Mouse (Mus musculus) kidney, adult 2 months (tissue): Measurements from ENCODE around the gene Tnnc1. TPM values are rescaled to one million over a fixed set of nuclear protein-coding genes. Genes with fewer than 3 reads are reported as not detected.

Source experiments
- DNase-seq: peaks from one replicate; pipeline ENCODE4 v3.0.0; 2021
- H3K27ac ChIP-seq: fragments of 200-500 bp; 2 replicates; pipeline ENCODE4 v1.5.1; 2012; ENCODE audit warnings: low read depth, low read length, control low read depth, inconsistent platforms; ENCODE audit not compliant: insufficient read depth
- H3K27me3 ChIP-seq: fragments of 200-500 bp; replicated peaks from 2 replicates; pipeline ENCODE4 v1.6.1; 2012; ENCODE audit warnings: mild to moderate bottlenecking, moderate library complexity, low read length, inconsistent platforms; ENCODE audit not compliant: control insufficient read depth, insufficient read depth
- H3K36me3 ChIP-seq: fragments of 200-500 bp; 2 replicates; pipeline ENCODE4 v1.6.1; 2012; ENCODE audit warnings: mild to moderate bottlenecking, moderate library complexity, low read length, inconsistent platforms; ENCODE audit not compliant: control insufficient read depth, insufficient read depth
- H3K4me1 ChIP-seq: fragments of 200-500 bp; 2 replicates; pipeline ENCODE4 v1.6.1; 2011; ENCODE audit warnings: low read length; ENCODE audit not compliant: control insufficient read depth, insufficient read depth
- H3K4me3 ChIP-seq: fragments of 200-500 bp; 2 replicates; pipeline ENCODE4 v1.5.1; 2011; ENCODE audit warnings: mild to moderate bottlenecking, low read depth, low read length, control low read depth; ENCODE audit not compliant: insufficient read depth
- CTCF ChIP-seq: fragments of 200-500 bp; conservative IDR thresholded peaks from 2 replicates; pipeline ENCODE4 v1.5.1; 2011; ENCODE audit warnings: low read depth, mild to moderate bottlenecking, control low read depth, low read length, moderate library complexity, mixed read lengths; ENCODE audit not compliant: insufficient read depth, insufficient read length
- POLR2A ChIP-seq: fragments of 200-500 bp; IDR thresholded peaks from one replicate; pipeline ENCODE4 v1.6.1; 2011; ENCODE audit warnings: low read depth, low read length, control low read depth
- WGBS: fragments of 180-500 bp; shearing (Covaris S2); methylation state at CpG from one replicate; pipeline ENCODE4 v1.1.7; 2018; 5-methylcytosine and 5-hydroxymethylcytosine counted together
- polyA plus RNA-seq: library from polyadenylated mRNA; depleted of rRNA; stranded (reverse); fragments of >200 nt; gene quantifications from 2 replicates; pipeline ENCODE4 v1.2.3, GENCODE M21; 2012

The Tnnc1 gene
- polyA plus RNA-seq, 1 experiment: 9.1 TPM

DNA sequence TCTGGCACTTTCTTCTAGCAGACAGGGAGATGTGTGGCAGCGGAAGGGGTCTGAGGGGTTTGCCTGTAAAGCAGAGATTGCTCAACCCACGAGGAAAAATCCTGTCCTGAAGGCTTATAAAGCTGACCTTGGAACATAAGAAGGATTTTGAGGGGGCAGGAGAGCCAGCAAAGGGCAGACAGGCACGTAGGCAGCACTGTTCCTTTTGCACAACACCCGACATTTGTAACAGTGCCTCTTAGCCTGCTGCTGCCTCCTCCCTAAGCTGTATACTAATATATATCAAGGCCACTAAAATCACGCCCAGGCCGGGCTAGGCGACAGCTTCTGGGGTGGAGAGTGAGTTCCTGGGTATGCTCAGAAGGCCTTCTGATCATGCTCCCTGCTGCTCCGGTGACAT is 22.3 kb downstream of the Tnnc1 start:
- Histone ChIP-seq H3K36me3 (no peaks in the 10 kb centered on the region), H3K27ac (0 out of 2 replicates have a peak overlapping the region, but pooled peaks have one; percentile 12), H3K4me3 (no peak overlapping the region), H3K27me3 (no peaks in the 10 kb centered on the region), H3K4me1 (no peaks in the 10 kb centered on the region)
- TF ChIP-seq POLR2A (no peak), CTCF (no peak)
- 66% methylated on average over 8 of the region's 8 CpGs for WGBS
- no peak for DNase-seq

DNA sequence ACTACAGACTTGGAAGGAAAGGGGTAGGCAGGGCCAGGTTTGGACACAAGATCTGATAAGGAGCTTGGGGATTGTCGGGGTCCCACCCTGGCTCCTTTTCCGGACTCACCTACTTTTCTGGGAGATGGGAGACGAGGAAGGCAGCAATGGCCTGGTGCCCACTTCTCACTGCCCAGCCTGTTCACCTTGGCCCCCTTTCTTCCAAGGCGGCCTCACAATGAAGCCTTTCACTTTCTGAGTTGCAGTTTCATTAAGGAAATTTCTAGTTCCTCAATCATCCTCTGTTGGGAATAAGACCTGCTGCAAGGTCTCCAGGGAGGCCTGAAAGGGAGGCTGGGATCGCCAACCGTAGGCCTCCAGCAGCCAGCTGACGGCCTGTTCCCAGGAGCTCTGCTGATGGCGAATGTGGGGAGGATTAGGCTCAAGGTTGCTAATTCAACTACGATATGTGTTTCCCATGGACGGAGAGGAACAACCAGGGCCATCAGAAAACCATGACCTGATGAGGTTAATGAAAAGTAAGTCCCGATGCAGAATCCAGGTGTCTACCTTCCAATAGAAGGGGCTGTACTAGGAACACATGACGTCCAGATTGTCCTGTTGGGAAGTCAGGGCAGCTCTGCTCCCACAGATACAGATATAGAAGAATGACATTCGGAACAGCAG is 24.4 kb downstream of the Tnnc1 start:
- peak; percentile 50 for DNase-seq
- Histone ChIP-seq H3K36me3 (no peaks in the 10 kb centered on the region), H3K4me1 (no peaks in the 10 kb centered on the region), H3K4me3 (no peak overlapping the region), H3K27me3 (no peaks in the 10 kb centered on the region), H3K27ac (peak overlapping the region; percentile 72)
- no peak for TF ChIP-seq CTCF
- TF ChIP-seq POLR2A: no peak
- WGBS: 75% methylated on average over 13 of the region's 13 CpGs

GRCm38 (mm10) chr14:31233070-31233995 is 25.2 kb downstream of the Tnnc1 start:
- no peaks in the 10 kb centered on the region for H3K27me3 ChIP-seq
- TF ChIP-seq POLR2A (no peak), CTCF (no peak)
- no peaks in the 10 kb centered on the region for H3K4me1 ChIP-seq
- H3K4me3 ChIP-seq: no peak overlapping the region
- no peaks in the 10 kb centered on the region for H3K36me3 ChIP-seq
- 65% methylated on average over 14 of the region's 14 CpGs for WGBS
- DNase-seq: peak; percentile 79
- peak overlapping the region; percentile 72 for H3K27ac ChIP-seq

DNA sequence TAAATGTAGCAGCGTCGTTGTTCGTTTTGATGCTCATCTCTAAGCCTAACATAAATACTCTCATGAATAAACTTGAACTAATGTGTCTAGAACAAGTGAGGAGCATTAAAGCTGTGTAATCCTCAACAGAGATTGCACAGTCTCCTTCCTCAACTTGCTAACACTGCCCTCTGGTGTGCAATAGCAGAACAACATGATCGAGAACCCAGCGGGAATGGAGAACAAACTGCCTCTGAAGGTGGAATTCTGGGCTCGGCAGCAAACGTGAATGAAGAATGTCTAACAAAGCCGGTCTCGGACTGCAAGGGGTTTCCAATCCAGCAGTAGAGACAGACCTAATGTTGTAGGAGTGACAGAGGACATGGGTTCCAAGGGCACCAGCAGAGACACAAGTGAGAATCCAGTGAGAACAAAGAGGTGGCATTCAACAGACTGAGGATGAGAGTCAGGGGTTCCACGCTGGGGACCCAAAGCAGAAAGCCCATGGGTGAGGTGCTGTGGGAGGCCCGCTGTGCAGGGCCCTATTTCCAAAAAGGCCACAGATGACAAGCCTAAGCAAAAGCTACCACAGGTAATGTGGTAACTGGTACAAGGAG is 26.0 kb downstream of the Tnnc1 start:
- Histone ChIP-seq H3K4me1 (no peaks in the 10 kb centered on the region), H3K4me3 (no peak overlapping the region), H3K27ac (peak overlapping the region; percentile 63; the same call in 1 of the 2 replicates), H3K27me3 (no peaks in the 10 kb centered on the region), H3K36me3 (no peaks in the 10 kb centered on the region)
- peak; percentile 86 for DNase-seq
- TF ChIP-seq CTCF (peak; percentile 86), POLR2A (no peak)
- WGBS: 11% methylated on average over 11 of the region's 11 CpGs

DNA sequence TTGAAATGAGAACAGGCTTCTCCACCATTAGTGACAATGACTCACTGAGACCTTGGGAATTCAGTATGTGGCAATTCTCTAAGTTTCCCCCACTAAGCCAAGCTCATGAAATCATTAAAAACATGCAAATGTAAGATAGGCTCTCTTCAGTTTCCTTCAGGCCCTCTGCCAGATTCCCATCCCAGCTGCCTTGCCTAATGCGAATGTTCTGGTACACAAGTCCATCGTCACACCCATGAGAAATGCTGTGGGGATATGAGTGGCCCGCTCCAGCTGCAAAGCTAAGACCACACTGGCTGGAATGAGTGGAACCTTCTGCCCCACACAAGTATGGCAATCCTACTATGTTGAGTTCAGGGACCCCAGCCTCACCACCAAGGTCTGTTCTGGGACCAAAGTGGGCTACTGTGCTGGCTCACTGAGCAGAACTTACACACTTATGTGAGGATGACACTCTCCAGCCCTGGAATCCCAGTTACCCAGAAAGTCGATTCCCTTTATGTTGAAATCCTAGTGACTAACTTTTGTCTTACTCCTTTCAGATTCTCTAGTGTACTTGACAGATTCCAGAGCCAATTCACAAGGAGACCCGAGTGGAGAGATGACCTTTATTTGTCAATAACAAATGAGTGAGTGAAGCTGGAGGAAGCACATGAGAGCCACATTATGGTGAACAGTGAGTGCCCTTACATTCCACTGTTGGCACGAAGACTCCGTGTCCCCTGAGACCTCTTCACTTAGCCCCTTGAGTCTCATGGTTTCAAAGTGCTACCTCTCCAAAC is 29.2 kb downstream of the Tnnc1 start:
- no peak for TF ChIP-seq CTCF
- no peak for TF ChIP-seq POLR2A
- no peaks in the 10 kb centered on the region for H3K4me1 ChIP-seq
- WGBS: 84% methylated on average over 7 of the region's 7 CpGs
- H3K27me3 ChIP-seq: no peaks in the 10 kb centered on the region
- no peak overlapping the region for H3K4me3 ChIP-seq
- H3K36me3 ChIP-seq: no peaks in the 10 kb centered on the region
- H3K27ac ChIP-seq: no peak overlapping the region
- DNase-seq: no peak

GRCm38 (mm10) chr14:31240528-31240927 is 32.4 kb downstream of the Tnnc1 start:
- Histone ChIP-seq H3K27ac (no peak overlapping the region), H3K4me3 (no peak overlapping the region), H3K27me3 (no peaks in the 10 kb centered on the region), H3K4me1 (no peaks in the 10 kb centered on the region), H3K36me3 (no peaks in the 10 kb centered on the region)
- 57% methylated on average over 3 of the region's 3 CpGs for WGBS
- TF ChIP-seq POLR2A (no peak), CTCF (no peak)
- no peak for DNase-seq

DNA sequence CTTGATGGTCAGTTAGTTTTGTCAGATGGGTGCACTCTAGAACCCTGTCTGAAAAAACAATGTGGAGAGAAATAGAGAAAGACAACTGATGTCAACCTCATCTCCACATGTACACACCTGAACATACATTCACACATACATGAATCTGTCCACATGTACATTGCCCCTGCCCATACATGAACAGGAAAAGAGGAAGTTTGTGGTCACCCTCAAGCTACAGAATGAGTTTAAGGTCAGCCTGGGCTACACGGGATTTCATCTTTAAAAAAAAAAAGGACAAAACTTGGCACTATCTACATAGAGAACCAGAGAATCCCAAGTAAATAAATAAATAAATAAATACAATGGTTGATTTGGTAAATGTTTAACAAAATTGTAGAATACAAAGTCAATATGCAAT is 36.7 kb downstream of the Tnnc1 start:
- TF ChIP-seq POLR2A: no peak
- no peak for TF ChIP-seq CTCF
- H3K27ac ChIP-seq: no peak overlapping the region
- no peaks in the 10 kb centered on the region for H3K36me3 ChIP-seq
- WGBS: 75% methylated on average over 1 of the region's 1 CpGs
- peaks cover 3% of the 10 kb centered on the region; the same call in 1 of the 2 replicates for H3K4me1 ChIP-seq
- no peaks in the 10 kb centered on the region for H3K27me3 ChIP-seq
- no peak overlapping the region for H3K4me3 ChIP-seq
- no peak for DNase-seq
